Mouse (Mus musculus): ENCODE results near the gene Mbd3. TPM values are rescaled to one million over a fixed set of nuclear protein-coding genes. Genes with fewer than 3 reads are reported as not detected.

Gene Mbd3
- polyA plus RNA-seq, 1 experiment from 2014 or later, result 204 TPM

GRCm38 (mm10) chr10:80345122-80345521, 54.2 kb downstream of the Mbd3 start:
- peaks cover 79% of the 10 kb centered on the region for H3K27me3 ChIP-seq (ENCODE audit: control insufficient read depth, insufficient read depth, low read depth, low read length)
- no peaks in the 10 kb centered on the region for H3K9me3 ChIP-seq (ENCODE audit: control insufficient read depth, low read length)
- ATAC-seq (ENCODE audit: low read depth), result no peak
- 2% methylated on average over 16 of the region's 16 CpGs for WGBS
- H3K4me2 ChIP-seq (ENCODE audit: low read depth, low read length), result peak overlapping the region; percentile 42
- H3K4me1 ChIP-seq (replicated peaks; ENCODE audit: control insufficient read depth, insufficient read depth, low read length), result peaks cover 49% of the 10 kb centered on the region
- H3K4me3 ChIP-seq (ENCODE audit: low read length), result peak overlapping the region; percentile 19
- no peaks in the 10 kb centered on the region for H3K36me3 ChIP-seq (ENCODE audit: control insufficient read depth, insufficient read depth, low read length)
- peak overlapping the region; percentile 28; the same call in 1 of the 2 replicates for H3K27ac ChIP-seq (ENCODE audit: low read length)
- peak overlapping the region; percentile 36; the same call in 1 of the 2 replicates for H3K9ac ChIP-seq (ENCODE audit: low read length)

GRCm38 (mm10) chr10:80344131-80344661, 55.2 kb downstream of the Mbd3 start:
- Histone ChIP-seq H3K4me2 (ENCODE audit: low read depth, low read length) (peak overlapping the region; percentile 42), H3K4me3 (ENCODE audit: low read length) (peak overlapping the region; percentile 19; the same call in 1 of the 2 replicates), H3K27ac (ENCODE audit: low read length) (peak overlapping the region; percentile 48; the same call in 1 of the 2 replicates)

DNA sequence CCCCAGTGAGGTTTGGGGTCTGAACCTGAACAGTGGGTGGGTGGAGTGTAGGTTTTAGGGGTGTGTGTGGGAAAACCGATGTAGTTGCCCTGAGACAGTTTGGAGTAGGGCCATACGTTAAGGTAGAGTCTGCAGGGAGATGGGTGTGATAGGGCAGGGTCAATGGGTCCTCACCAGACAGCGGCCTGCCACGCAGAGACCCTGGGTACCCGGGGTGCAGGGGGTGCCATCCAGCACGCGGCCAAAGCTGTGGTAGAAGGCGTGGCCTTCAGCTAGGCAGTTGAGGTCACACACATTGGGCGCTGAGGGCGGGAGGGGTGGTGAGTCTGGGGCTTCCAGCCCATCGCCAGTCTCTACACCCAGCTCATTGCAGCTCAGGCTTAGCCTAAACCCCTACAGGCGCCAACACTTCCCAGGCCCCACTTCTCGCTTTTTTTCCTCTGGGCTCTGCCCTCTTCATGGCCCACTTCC, 55.9 kb downstream of the Mbd3 start:
- peaks cover 42% of the 10 kb centered on the region for H3K4me1 ChIP-seq (replicated peaks; ENCODE audit: control insufficient read depth, insufficient read depth, low read length)
- peak overlapping the region; percentile 40 for H3K4me3 ChIP-seq (ENCODE audit: low read length)
- peak overlapping the region; percentile 54 for H3K9ac ChIP-seq (ENCODE audit: low read length)
- peaks cover 66% of the 10 kb centered on the region for H3K27me3 ChIP-seq (ENCODE audit: control insufficient read depth, insufficient read depth, low read depth, low read length)
- peak overlapping the region; percentile 48; the same call in 1 of the 2 replicates for H3K27ac ChIP-seq (ENCODE audit: low read length)
- H3K36me3 ChIP-seq (ENCODE audit: control insufficient read depth, insufficient read depth, low read length), result no peaks in the 10 kb centered on the region
- peak overlapping the region; percentile 55 for H3K4me2 ChIP-seq (ENCODE audit: low read depth, low read length)
- 30% methylated on average over 13 of the region's 13 CpGs for WGBS
- peak; percentile 7 for ATAC-seq (ENCODE audit: low read depth)
- H3K9me3 ChIP-seq (ENCODE audit: control insufficient read depth, low read length), result no peaks in the 10 kb centered on the region

More at GRCm38 (mm10) chr10:80344131-80344661, 55.2 kb downstream of the Mbd3 start:
- peaks cover 73% of the 10 kb centered on the region for H3K27me3 ChIP-seq (ENCODE audit: control insufficient read depth, insufficient read depth, low read depth, low read length)
- H3K4me1 ChIP-seq (replicated peaks; ENCODE audit: control insufficient read depth, insufficient read depth, low read length), result peaks cover 49% of the 10 kb centered on the region
- H3K9ac ChIP-seq (ENCODE audit: low read length), result no peak overlapping the region; the same call in 1 of the 2 replicates
- WGBS, result 53% methylated on average over 9 of the region's 9 CpGs
- no peaks in the 10 kb centered on the region for H3K36me3 ChIP-seq (ENCODE audit: control insufficient read depth, insufficient read depth, low read length)
- H3K9me3 ChIP-seq (ENCODE audit: control insufficient read depth, low read length), result no peaks in the 10 kb centered on the region
- no peak for ATAC-seq (ENCODE audit: low read depth)

- WGBS, result under 1% methylated on average over 30 of the region's 33 CpGs
- Histone ChIP-seq H3K9me3 (ENCODE audit: control insufficient read depth, low read length) (no peaks in the 10 kb centered on the region), H3K4me1 (replicated peaks; ENCODE audit: control insufficient read depth, insufficient read depth, low read length) (peaks cover 36% of the 10 kb centered on the region), H3K27ac (ENCODE audit: low read length) (0 out of 2 replicates have a peak overlapping the region, but pooled peaks have one; percentile 48), H3K4me2 (ENCODE audit: low read depth, low read length) (peak overlapping the region; percentile 55), H3K4me3 (ENCODE audit: low read length) (peak overlapping the region; percentile 40), H3K9ac (ENCODE audit: low read length) (peak overlapping the region; percentile 54), H3K27me3 (ENCODE audit: control insufficient read depth, insufficient read depth, low read depth, low read length) (peaks cover 60% of the 10 kb centered on the region), H3K36me3 (ENCODE audit: control insufficient read depth, insufficient read depth, low read length) (no peaks in the 10 kb centered on the region)
- ATAC-seq (ENCODE audit: low read depth), result peak; percentile 83
These were observed 56.5 kb downstream of the Mbd3 start for GRCm38 (mm10) chr10:80342749-80343424.

Small RNA genes lying within 50 kb of the gene (microRNA-seq; reads per million reads assigned to microRNA genes)
- not detected for gene Gm22721

Other genes starting within 250 kb of the Mbd3 start
- gene Cirbp, start 233.6 kb downstream of the Mbd3 start, polyA plus RNA-seq (2015; fragmentation: Nextera tagmentation; extraction: Ambion mirVana), result 73.4 and 83.4 TPM in 2 replicates
- 12.2 and 13.6 TPM in 2 replicates for gene 1600002K03Rik, start 226.6 kb downstream of the Mbd3 start, polyA plus RNA-seq (2015; fragmentation: Nextera tagmentation; extraction: Ambion mirVana)
- 11.0 and 12.1 TPM in 2 replicates for gene Efna2, start 220.1 kb downstream of the Mbd3 start, polyA plus RNA-seq (2015; fragmentation: Nextera tagmentation; extraction: Ambion mirVana)
- gene Mum1, start 173.1 kb downstream of the Mbd3 start, polyA plus RNA-seq (2015; fragmentation: Nextera tagmentation; extraction: Ambion mirVana), result 66.4 and 68.7 TPM in 2 replicates
- gene Ndufs7, start 150.4 kb downstream of the Mbd3 start, polyA plus RNA-seq (2015; fragmentation: Nextera tagmentation; extraction: Ambion mirVana), result 313 and 320 TPM in 2 replicates
- gene Gamt, start 138.5 kb downstream of the Mbd3 start, polyA plus RNA-seq (2015; fragmentation: Nextera tagmentation; extraction: Ambion mirVana), result 27.5 and 32.8 TPM in 2 replicates
- gene Dazap1, start 138.1 kb downstream of the Mbd3 start, polyA plus RNA-seq (2015; fragmentation: Nextera tagmentation; extraction: Ambion mirVana), result 45.4 and 50.6 TPM in 2 replicates
- gene Rps15, start 107.1 kb downstream of the Mbd3 start, polyA plus RNA-seq (2015; fragmentation: Nextera tagmentation; extraction: Ambion mirVana), result 915 and 939 TPM in 2 replicates
- gene Apc2, start 103.6 kb downstream of the Mbd3 start, polyA plus RNA-seq (2015; fragmentation: Nextera tagmentation; extraction: Ambion mirVana), result 0.67 and 0.88 TPM in 2 replicates
- 49.2 and 51.8 TPM in 2 replicates for gene 2310011J03Rik, start 79.0 kb downstream of the Mbd3 start, polyA plus RNA-seq (2015; fragmentation: Nextera tagmentation; extraction: Ambion mirVana)
- gene Pcsk4, start 70.1 kb downstream of the Mbd3 start, polyA plus RNA-seq (2015; fragmentation: Nextera tagmentation; extraction: Ambion mirVana), result 4.2 and 4.3 TPM in 2 replicates
- 15.6 and 17.0 TPM in 2 replicates for gene Reep6, start 69.6 kb downstream of the Mbd3 start, polyA plus RNA-seq (2015; fragmentation: Nextera tagmentation; extraction: Ambion mirVana)
- 4.1 and 8.3 TPM in 2 replicates for gene Adamtsl5, start 51.1 kb downstream of the Mbd3 start, polyA plus RNA-seq (2015; fragmentation: Nextera tagmentation; extraction: Ambion mirVana)
- 0.48 and 0.52 TPM in 2 replicates for gene Plk5, start 43.1 kb downstream of the Mbd3 start, polyA plus RNA-seq (2015; fragmentation: Nextera tagmentation; extraction: Ambion mirVana)
- 4.4 and 4.5 TPM in 2 replicates for gene Mex3d, start 11.9 kb downstream of the Mbd3 start, polyA plus RNA-seq (2015; fragmentation: Nextera tagmentation; extraction: Ambion mirVana)
- 618 and 673 TPM in 2 replicates for gene Uqcr11, start 7.3 kb upstream of the Mbd3 start, polyA plus RNA-seq (2015; fragmentation: Nextera tagmentation; extraction: Ambion mirVana)
- gene Tcf3, start 34.1 kb upstream of the Mbd3 start, polyA plus RNA-seq (2015; fragmentation: Nextera tagmentation; extraction: Ambion mirVana), result 81.0 and 82.4 TPM in 2 replicates
- not detected in 2 replicates for gene Onecut3, start 95.3 kb upstream of the Mbd3 start, polyA plus RNA-seq (2015; fragmentation: Nextera tagmentation; extraction: Ambion mirVana)
- 0.05 and 0.09 TPM in 2 replicates for gene Atp8b3, start 139.6 kb upstream of the Mbd3 start, polyA plus RNA-seq (2015; fragmentation: Nextera tagmentation; extraction: Ambion mirVana)
- gene Rexo1, start 162.0 kb upstream of the Mbd3 start, polyA plus RNA-seq (2015; fragmentation: Nextera tagmentation; extraction: Ambion mirVana), result 20.6 and 22.1 TPM in 2 replicates
- gene Klf16, start 177.8 kb upstream of the Mbd3 start, polyA plus RNA-seq (2015; fragmentation: Nextera tagmentation; extraction: Ambion mirVana), result 8.2 and 8.3 TPM in 2 replicates
- gene Abhd17a, start 190.8 kb upstream of the Mbd3 start, polyA plus RNA-seq (2015; fragmentation: Nextera tagmentation; extraction: Ambion mirVana), result 77.4 and 80.9 TPM in 2 replicates
- 78.8 and 81.8 TPM in 2 replicates for gene Scamp4, start 203.3 kb upstream of the Mbd3 start, polyA plus RNA-seq (2015; fragmentation: Nextera tagmentation; extraction: Ambion mirVana)
- 7.1 and 8.3 TPM in 2 replicates for gene Adat3, start 203.3 kb upstream of the Mbd3 start, polyA plus RNA-seq (2015; fragmentation: Nextera tagmentation; extraction: Ambion mirVana)
- 3.7 and 4.4 TPM in 2 replicates for gene Gm49322, start 206.5 kb upstream of the Mbd3 start, polyA plus RNA-seq (2015; fragmentation: Nextera tagmentation; extraction: Ambion mirVana)
- gene Csnk1g2, start 223.3 kb upstream of the Mbd3 start, polyA plus RNA-seq (2015; fragmentation: Nextera tagmentation; extraction: Ambion mirVana), result 20.6 and 38.4 TPM in 2 replicates

Measured in lung, embryonic 16.5 days (tissue).